Mouse (Mus musculus) small intestine, adult 2 months (tissue): ENCODE data around the gene Adamts12.

Source experiments
- CTCF ChIP-seq: fragments of 200-500 bp; IDR thresholded peaks from 2 replicates; pipeline ENCODE4 v1.5.1; 2012; ENCODE audit warnings: low read depth, mild to moderate bottlenecking, control low read depth, inconsistent platforms, low read length, moderate library complexity, mixed read lengths; ENCODE audit not compliant: insufficient replicate concordance, insufficient read length; ENCODE audit errors: extremely low read depth
- POLR2A ChIP-seq: fragments of 200-500 bp; IDR thresholded peaks from 2 replicates; pipeline ENCODE4 v1.6.1; 2012; ENCODE audit warnings: low read depth, mild to moderate bottlenecking, control low read depth, inconsistent platforms, low read length, moderate library complexity

GRCm38 (mm10) chr15:11083678-11084077 is 19.1 kb downstream of the Adamts12 start:
- TF ChIP-seq CTCF (no peak), POLR2A (no peak)
